Mouse (Mus musculus) megakaryocyte, embryonic 14.5 days (primary cell): ENCODE data around the gene Ccdc9.
A peak's percentile ranks its signal among the peaks of the same experiment; 100 is the strongest.

ENCODE experiments used
- FLI1 ChIP-seq: IDR thresholded peaks from 2 replicates; pipeline ENCODE4 v1.6.1; 2012; ENCODE audit warnings: low read length, inconsistent platforms, mixed read lengths
- GATA1 ChIP-seq: IDR thresholded peaks from 3 replicates; pipeline ENCODE4 v1.6.1; 2012; ENCODE audit warnings: mixed read lengths, low read length, inconsistent platforms, borderline replicate concordance

GRCm38 (mm10) chr7:16286026-16286961, at the start of gene Ccdc9:
- TF ChIP-seq GATA1 (no peak), FLI1 (peak; percentile 98)
